Mouse (Mus musculus): Measurements from ENCODE around the gene Stx6. TPM values are rescaled to one million over a fixed set of nuclear protein-coding genes. Genes with fewer than 3 reads are reported as not detected.

Gene Stx6
- polyA plus RNA-seq, 1 experiment from 2014 or later = 9.0 TPM

DNA sequence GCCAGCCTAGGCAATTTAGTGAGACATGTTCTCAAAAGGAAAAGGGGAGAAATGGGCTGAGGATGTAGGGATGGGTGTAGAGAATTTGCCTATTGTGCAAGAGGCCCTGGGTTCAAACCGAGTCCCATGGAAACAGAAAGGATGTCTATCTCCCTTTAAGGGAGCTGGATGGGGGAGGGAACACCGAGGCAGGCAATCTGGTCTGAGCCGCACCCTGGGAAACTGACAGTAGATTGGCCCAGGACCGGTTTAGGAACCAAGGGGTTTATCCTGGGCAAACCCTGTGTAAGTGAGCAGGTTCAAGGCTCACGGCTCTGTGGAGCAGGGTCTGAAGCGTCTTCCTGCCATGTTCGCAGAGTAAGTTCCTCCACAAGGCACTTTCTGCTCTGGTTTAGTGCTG lies 87.0 kb downstream of the Stx6 start:
- Histone ChIP-seq H3K4me2 (no peak overlapping the region), H3K36me3 (replicated peaks) (no peaks in the 10 kb centered on the region), H3K27ac (replicated peaks) (no peak overlapping the region), H3K27me3 (peaks cover 81% of the 10 kb centered on the region), H3K9ac (no peak overlapping the region), H3K4me3 (replicated peaks) (no peak overlapping the region), H3K4me1 (replicated peaks) (peaks cover 8% of the 10 kb centered on the region), H3K9me3 (replicated peaks) (no peaks in the 10 kb centered on the region)
- WGBS (ENCODE audit: insufficient replicate concordance) = 57% methylated on average over 7 of the region's 7 CpGs
- ATAC-seq (ENCODE audit: insufficient read depth) = no peak

DNA sequence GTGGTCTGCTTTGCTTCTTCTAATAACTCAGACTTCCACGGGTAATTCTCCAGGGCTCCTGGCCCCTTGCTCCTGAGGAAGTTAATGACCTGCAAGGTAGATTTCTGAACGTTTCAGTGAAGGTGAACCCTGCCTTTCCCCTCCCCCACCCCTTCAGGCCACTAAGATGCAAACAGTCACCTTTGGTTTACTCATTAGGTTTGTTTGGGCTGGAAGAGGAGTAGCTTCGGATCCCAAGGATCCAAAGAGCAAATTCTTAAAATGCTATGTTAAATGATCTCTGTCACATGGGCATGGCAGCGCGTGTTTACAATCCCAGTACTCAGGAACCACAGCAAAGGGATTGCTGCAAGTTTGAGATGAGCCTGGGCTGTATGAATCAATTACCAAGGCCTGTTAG lies 88.9 kb downstream of the Stx6 start:
- H3K4me3 ChIP-seq (replicated peaks) = no peak overlapping the region
- no peak for ATAC-seq (ENCODE audit: insufficient read depth)
- H3K4me2 ChIP-seq = no peak overlapping the region
- peaks cover 11% of the 10 kb centered on the region for H3K4me1 ChIP-seq (replicated peaks)
- H3K9me3 ChIP-seq (replicated peaks) = no peaks in the 10 kb centered on the region
- H3K27me3 ChIP-seq = peaks cover 67% of the 10 kb centered on the region
- H3K27ac ChIP-seq (replicated peaks) = no peak overlapping the region
- H3K36me3 ChIP-seq (replicated peaks) = no peaks in the 10 kb centered on the region
- H3K9ac ChIP-seq = no peak overlapping the region
- WGBS (ENCODE audit: insufficient replicate concordance) = 26% methylated on average over 5 of the region's 5 CpGs

DNA sequence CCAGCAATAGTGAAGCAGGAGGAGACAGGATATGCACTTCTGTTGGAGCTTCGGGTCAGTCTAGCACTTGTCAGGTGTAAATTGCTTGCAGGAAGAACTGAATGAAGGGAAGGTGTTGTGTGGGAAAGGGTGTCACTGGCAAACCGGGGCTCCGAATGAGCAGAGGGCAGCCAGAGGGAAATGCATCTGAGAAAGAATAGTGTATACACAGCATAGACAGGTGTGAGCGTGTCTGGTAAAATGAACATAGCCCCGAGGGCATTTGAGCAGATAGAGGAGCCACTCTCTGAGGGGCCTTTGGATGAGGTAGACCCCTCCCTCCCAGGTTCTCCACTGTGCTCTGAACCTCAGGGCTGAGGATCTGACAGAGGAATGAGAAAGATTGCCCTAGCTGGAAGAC lies 89.5 kb downstream of the Stx6 start:
- 44% methylated on average over 5 of the region's 5 CpGs for WGBS (ENCODE audit: insufficient replicate concordance)
- Histone ChIP-seq H3K4me2 (no peak overlapping the region), H3K4me3 (replicated peaks) (no peak overlapping the region), H3K27ac (replicated peaks) (no peak overlapping the region), H3K36me3 (replicated peaks) (no peaks in the 10 kb centered on the region), H3K9ac (no peak overlapping the region), H3K4me1 (replicated peaks) (peaks cover 17% of the 10 kb centered on the region), H3K9me3 (replicated peaks) (no peaks in the 10 kb centered on the region), H3K27me3 (peaks cover 62% of the 10 kb centered on the region)
- no peak for ATAC-seq (ENCODE audit: insufficient read depth)

DNA sequence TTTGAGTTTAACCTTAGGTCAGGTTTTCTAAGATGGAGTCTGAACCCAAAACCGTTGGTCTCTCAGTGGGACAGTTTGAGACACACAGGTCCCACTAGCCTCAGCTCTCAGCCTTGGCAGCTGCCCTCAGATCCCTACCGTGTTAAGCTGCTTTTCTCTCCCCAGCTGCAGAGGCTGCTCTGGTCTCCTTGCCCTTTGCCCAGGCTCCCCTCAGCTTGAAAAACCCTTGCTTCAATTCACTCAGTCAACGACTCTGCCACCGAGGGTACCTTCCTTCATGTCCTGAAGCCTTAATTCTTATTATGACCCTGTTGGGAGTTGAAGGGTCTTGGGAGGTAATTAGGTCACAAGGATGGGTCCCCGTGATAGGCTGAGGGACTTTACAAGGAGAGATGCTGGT lies 91.4 kb downstream of the Stx6 start:
- Histone ChIP-seq H3K4me1 (replicated peaks) (peaks cover 12% of the 10 kb centered on the region), H3K27ac (replicated peaks) (no peak overlapping the region), H3K9me3 (replicated peaks) (no peaks in the 10 kb centered on the region), H3K27me3 (peaks cover 43% of the 10 kb centered on the region), H3K9ac (no peak overlapping the region), H3K4me3 (replicated peaks) (no peak overlapping the region), H3K4me2 (no peak overlapping the region), H3K36me3 (replicated peaks) (no peaks in the 10 kb centered on the region)
- ATAC-seq (ENCODE audit: insufficient read depth) = no peak
- WGBS (ENCODE audit: insufficient replicate concordance) = 36% methylated on average over 5 of the region's 5 CpGs

DNA sequence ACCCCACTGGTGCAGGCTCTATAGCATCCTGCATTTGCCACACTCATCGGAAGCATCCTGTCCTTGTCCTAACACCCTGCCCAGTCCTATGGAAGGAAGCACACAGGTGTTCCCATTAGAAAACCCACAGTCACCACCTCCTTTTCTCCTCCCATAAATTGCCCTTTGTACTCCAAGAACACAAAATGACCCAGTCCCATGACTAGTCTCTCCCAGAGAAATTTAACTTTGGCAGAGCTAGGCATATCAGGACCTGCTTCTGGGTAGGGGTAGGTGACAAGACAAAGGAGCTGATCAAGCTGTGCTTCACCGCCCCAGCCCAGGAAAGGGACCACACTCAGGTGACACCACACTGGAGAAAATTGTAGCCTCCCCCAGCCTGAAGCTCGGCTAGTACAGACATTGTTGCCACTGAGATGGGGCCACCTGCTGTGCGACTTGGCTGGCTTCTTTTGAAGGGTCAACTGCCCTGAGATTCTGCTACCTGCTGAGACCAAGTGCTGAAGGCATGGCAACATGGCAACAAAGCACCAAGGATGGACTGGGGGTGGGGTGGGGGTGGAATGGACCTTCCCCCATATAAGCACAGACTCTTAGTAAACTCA lies 92.1 kb downstream of the Stx6 start:
- peaks cover 36% of the 10 kb centered on the region for H3K27me3 ChIP-seq
- no peak overlapping the region for H3K4me3 ChIP-seq (replicated peaks)
- H3K27ac ChIP-seq (replicated peaks) = no peak overlapping the region
- no peak overlapping the region for H3K9ac ChIP-seq
- peaks cover 12% of the 10 kb centered on the region for H3K4me1 ChIP-seq (replicated peaks)
- no peak overlapping the region for H3K4me2 ChIP-seq
- 50% methylated on average over 4 of the region's 4 CpGs for WGBS (ENCODE audit: insufficient replicate concordance)
- no peaks in the 10 kb centered on the region for H3K36me3 ChIP-seq (replicated peaks)
- no peaks in the 10 kb centered on the region for H3K9me3 ChIP-seq (replicated peaks)
- no peak for ATAC-seq (ENCODE audit: insufficient read depth)

DNA sequence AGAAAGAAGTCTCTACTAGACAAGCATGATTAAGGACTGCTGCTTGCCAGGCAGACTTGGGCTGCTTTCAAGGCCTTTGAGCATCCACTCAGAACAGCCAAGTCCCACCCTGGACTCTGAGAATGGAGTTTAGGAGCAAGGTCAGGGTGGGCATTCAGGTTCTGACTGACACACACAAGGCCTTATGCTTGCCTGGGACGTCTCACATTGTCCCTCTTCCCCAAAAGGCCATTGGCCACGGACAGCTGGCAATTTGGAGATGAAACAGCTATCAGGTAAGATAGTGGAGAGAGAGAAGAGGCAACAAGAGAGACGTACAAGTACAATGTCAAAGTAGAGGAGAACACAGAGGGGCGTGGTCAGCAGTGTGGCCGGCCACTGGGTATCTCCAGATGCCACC lies 93.1 kb downstream of the Stx6 start:
- 37% methylated on average over 5 of the region's 5 CpGs for WGBS (ENCODE audit: insufficient replicate concordance)
- no peaks in the 10 kb centered on the region for H3K36me3 ChIP-seq (replicated peaks)
- H3K27ac ChIP-seq (replicated peaks) = no peak overlapping the region
- H3K4me3 ChIP-seq (replicated peaks) = no peak overlapping the region
- peaks cover 27% of the 10 kb centered on the region for H3K27me3 ChIP-seq
- no peak overlapping the region for H3K9ac ChIP-seq
- H3K4me1 ChIP-seq (replicated peaks) = peaks cover 12% of the 10 kb centered on the region
- no peak for ATAC-seq (ENCODE audit: insufficient read depth)
- H3K9me3 ChIP-seq (replicated peaks) = no peaks in the 10 kb centered on the region
- H3K4me2 ChIP-seq = no peak overlapping the region

DNA sequence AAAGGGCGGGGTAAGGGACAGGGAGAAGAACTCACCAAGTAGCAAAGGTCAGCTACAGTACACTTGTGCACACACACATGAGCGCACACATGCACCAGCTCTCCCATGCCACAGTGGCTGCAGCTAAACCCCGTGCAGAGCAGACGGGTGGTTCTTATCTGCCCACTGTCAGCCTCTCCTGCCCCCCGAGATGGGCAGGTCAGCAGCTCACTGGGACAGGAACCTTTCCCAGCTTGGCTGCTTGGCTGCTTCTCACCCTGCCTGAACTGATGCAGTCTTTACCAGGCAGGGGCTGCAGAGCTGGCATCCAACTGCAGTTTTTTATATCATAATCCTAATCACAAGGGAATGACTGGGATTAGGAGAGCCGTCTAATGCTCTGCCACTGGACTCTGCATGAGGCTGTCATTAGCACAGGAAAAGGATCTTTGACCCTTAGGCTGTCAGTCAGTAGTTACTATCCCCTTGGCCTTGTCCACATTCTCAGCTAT lies 94.2 kb downstream of the Stx6 start:
- no peak overlapping the region for H3K4me3 ChIP-seq (replicated peaks)
- H3K27me3 ChIP-seq = peaks cover 16% of the 10 kb centered on the region
- no peaks in the 10 kb centered on the region for H3K36me3 ChIP-seq (replicated peaks)
- peak; percentile 56 for ATAC-seq (ENCODE audit: insufficient read depth)
- no peaks in the 10 kb centered on the region for H3K9me3 ChIP-seq (replicated peaks)
- WGBS (ENCODE audit: insufficient replicate concordance) = 17% methylated on average over 6 of the region's 6 CpGs
- H3K9ac ChIP-seq = no peak overlapping the region
- peaks cover 12% of the 10 kb centered on the region for H3K4me1 ChIP-seq (replicated peaks)
- no peak overlapping the region for H3K27ac ChIP-seq (replicated peaks)
- no peak overlapping the region for H3K4me2 ChIP-seq

DNA sequence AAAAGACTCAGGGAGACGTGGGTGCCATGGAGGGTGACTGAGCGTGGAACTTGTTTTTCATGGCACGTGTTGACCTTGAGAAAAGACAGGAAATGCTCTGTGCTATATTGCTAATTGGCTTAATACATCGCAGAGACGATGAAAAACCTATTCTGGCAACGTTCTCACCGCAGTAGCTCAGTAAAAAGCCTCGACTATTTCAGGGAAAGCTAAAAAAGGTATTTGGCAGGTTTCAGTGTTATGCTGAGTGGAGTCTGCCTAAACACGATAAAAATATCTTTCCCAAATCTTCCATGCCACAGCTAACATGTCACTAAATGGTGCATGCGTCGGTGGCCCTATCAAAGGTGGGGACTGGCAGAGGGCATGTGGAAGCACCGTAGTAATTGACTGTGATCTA lies 94.6 kb downstream of the Stx6 start:
- H3K9me3 ChIP-seq (replicated peaks) = no peaks in the 10 kb centered on the region
- WGBS (ENCODE audit: insufficient replicate concordance) = 50% methylated on average over 12 of the region's 12 CpGs
- H3K4me1 ChIP-seq (replicated peaks) = peaks cover 12% of the 10 kb centered on the region
- H3K4me3 ChIP-seq (replicated peaks) = no peak overlapping the region
- H3K27me3 ChIP-seq = peaks cover 11% of the 10 kb centered on the region; the same call in 1 of the 2 replicates
- H3K9ac ChIP-seq = no peak overlapping the region
- no peak overlapping the region for H3K4me2 ChIP-seq
- no peak for ATAC-seq (ENCODE audit: insufficient read depth)
- H3K27ac ChIP-seq (replicated peaks) = no peak overlapping the region
- no peaks in the 10 kb centered on the region for H3K36me3 ChIP-seq (replicated peaks)

DNA sequence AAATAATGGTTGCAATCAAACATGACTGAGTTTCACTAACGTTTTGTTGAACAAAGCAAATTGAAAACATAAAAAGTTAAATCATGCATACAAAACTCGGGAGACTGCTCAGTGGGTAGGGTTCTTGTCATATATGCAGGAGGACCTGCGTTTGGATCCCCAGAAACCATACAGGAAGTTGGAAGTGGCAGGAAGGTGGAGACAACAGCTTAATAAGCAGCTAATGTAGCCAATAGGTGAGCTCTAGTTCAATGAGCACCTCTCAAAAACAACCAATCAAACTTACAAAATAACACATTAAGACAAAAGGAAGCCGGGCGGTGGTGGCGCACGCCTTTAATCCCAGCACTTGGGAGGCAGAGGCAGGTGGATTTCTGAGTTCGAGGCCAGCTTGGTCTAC lies 95.8 kb downstream of the Stx6 start:
- 53% methylated on average over 8 of the region's 8 CpGs for WGBS (ENCODE audit: insufficient replicate concordance)
- ATAC-seq (ENCODE audit: insufficient read depth) = no peak
- Histone ChIP-seq H3K9ac (no peak overlapping the region), H3K4me1 (replicated peaks) (peaks cover 12% of the 10 kb centered on the region), H3K27me3 (peaks cover 5% of the 10 kb centered on the region; the same call in 1 of the 2 replicates), H3K9me3 (replicated peaks) (no peaks in the 10 kb centered on the region), H3K27ac (replicated peaks) (no peak overlapping the region), H3K4me2 (no peak overlapping the region), H3K4me3 (replicated peaks) (no peak overlapping the region), H3K36me3 (replicated peaks) (no peaks in the 10 kb centered on the region)

Other genes starting within 250 kb of the Stx6 start
- 2.5 and 2.7 TPM in 2 replicates for gene Ier5, start 59.1 kb upstream of the Stx6 start, polyA plus RNA-seq (2015; fragmentation: Nextera tagmentation; extraction: Ambion mirVana)
- 0.71 and 0.76 TPM in 2 replicates for gene Mr1, start 11.9 kb upstream of the Stx6 start, polyA plus RNA-seq (2015; fragmentation: Nextera tagmentation; extraction: Ambion mirVana)
- gene BC034090, start 85.7 kb downstream of the Stx6 start, polyA plus RNA-seq (2015; fragmentation: Nextera tagmentation; extraction: Ambion mirVana) = 0.21 and 0.30 TPM in 2 replicates